Mouse (Mus musculus): ENCODE measurements at regions not wholly inside any gene's neighbourhood (a gene's known extent, or its start where the extent isn't known, plus 50 kb on each side); places are given as distances from the start of the nearest gene placed in this dataset.

DNA sequence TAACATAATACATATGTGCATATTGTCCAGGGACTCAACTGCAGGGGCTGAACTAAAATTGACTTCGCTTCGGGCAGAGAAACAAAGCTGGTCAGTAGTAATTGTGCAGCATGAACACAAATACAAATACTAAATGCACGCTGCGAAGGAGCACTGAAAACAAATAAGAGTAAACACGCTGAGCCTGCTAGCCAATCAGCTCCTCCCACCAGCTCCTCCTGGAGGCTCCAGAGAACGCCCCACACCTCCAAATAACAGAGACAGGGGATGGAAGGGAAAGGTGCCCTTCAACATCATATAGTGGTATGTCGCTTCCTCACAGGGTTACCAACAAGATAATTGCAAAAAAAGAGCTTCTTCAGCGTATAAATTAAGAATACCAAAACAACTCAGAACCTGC, 159.6 kb downstream of the Gm11361 start:
- H3K27ac ChIP-seq, result peak overlapping the region; percentile 85
- H3K9me3 ChIP-seq (replicated peaks; ENCODE audit: low read length), result no peaks in the 10 kb centered on the region
- TF ChIP-seq CTCF (IDR thresholded peaks at IDR 0.05; ENCODE audit: low read depth), result no peak
- no peaks in the 10 kb centered on the region for H3K27me3 ChIP-seq (ENCODE audit: insufficient read depth, low read length)
- DNase-seq (ENCODE audit: low spot score), result peak; percentile 31
- H3K4me3 ChIP-seq (replicated peaks; ENCODE audit: low read depth, low read length), result no peak overlapping the region
- H3K36me3 ChIP-seq (ENCODE audit: insufficient read depth, low read length), result no peaks in the 10 kb centered on the region
- peak overlapping the region; percentile 50 for H3K4me2 ChIP-seq (ENCODE audit: low read length)
- H3K4me1 ChIP-seq (replicated peaks; ENCODE audit: insufficient read depth, low read length), result peaks cover 11% of the 10 kb centered on the region; the same call in 1 of the 2 replicates
- H3K9ac ChIP-seq (ENCODE audit: low read depth, low read length), result no peak overlapping the region
- 32% methylated on average over 8 of the region's 8 CpGs for WGBS
- ATAC-seq (replicated peaks; ENCODE audit: low FRiP score, low read depth), result no peak

DNA sequence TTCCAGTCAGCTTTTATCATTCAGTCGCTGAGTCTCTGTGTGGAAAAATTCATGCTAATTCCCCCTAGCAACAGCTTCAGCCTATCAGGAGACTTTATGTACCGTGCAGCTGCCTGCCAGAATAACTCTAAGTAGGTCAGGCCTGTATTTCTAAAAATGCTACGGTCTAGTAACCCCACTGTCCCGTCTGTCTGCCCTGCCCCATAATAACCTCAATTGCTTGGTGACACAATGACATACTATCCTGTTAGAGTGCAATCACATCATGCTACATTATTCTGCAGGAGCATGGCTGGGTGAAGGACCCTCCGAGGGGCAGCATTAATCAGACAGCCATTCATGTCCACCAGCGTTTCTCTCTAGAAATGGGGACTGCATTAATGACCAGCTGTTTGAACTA, 158.9 kb downstream of the Gm11361 start:
- Histone ChIP-seq H3K4me3 (replicated peaks; ENCODE audit: low read depth, low read length) (no peak overlapping the region), H3K9ac (ENCODE audit: low read depth, low read length) (no peak overlapping the region), H3K9me3 (replicated peaks; ENCODE audit: low read length) (no peaks in the 10 kb centered on the region), H3K4me2 (ENCODE audit: low read length) (peak overlapping the region; percentile 50), H3K27me3 (ENCODE audit: insufficient read depth, low read length) (no peaks in the 10 kb centered on the region), H3K36me3 (ENCODE audit: insufficient read depth, low read length) (no peaks in the 10 kb centered on the region), H3K27ac (peak overlapping the region; percentile 85), H3K4me1 (replicated peaks; ENCODE audit: insufficient read depth, low read length) (peaks cover 11% of the 10 kb centered on the region; the same call in 1 of the 2 replicates)
- ATAC-seq (replicated peaks; ENCODE audit: low FRiP score, low read depth) (peak; percentile 80), DNase-seq (ENCODE audit: low spot score) (peak; percentile 95)
- 9% methylated on average over 6 of the region's 6 CpGs for WGBS
- TF ChIP-seq CTCF (IDR thresholded peaks at IDR 0.05; ENCODE audit: low read depth), result no peak

DNA sequence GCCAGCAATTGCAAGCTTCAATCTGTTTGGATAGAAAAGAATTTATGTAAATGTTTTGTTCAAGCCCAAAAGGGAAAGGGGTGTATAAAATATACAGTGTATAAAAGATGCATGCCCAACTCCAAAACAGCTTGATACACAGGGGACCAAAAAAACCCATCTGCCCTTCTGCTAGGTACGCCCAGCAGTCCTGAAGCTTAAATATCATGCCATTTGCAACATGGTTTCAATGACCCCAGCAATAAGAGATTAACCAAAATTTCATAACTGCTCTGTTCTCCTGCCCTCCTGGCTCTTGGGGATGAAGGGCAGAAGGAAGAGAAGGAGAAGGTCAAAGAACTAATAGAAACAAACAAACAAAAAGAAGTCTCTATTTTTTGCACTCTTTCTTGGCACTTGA, 158.4 kb downstream of the Gm11361 start:
- WGBS, result 64% methylated on average over 1 of the region's 1 CpGs
- ATAC-seq (replicated peaks; ENCODE audit: low FRiP score, low read depth) (no peak), DNase-seq (ENCODE audit: low spot score) (no peak)
- Histone ChIP-seq H3K4me2 (ENCODE audit: low read length) (peak overlapping the region; percentile 24; the same call in 1 of the 2 replicates), H3K9me3 (replicated peaks; ENCODE audit: low read length) (no peaks in the 10 kb centered on the region), H3K4me1 (replicated peaks; ENCODE audit: insufficient read depth, low read length) (peaks cover 11% of the 10 kb centered on the region; the same call in 1 of the 2 replicates), H3K36me3 (ENCODE audit: insufficient read depth, low read length) (no peaks in the 10 kb centered on the region), H3K4me3 (replicated peaks; ENCODE audit: low read depth, low read length) (no peak overlapping the region), H3K27me3 (ENCODE audit: insufficient read depth, low read length) (no peaks in the 10 kb centered on the region), H3K9ac (ENCODE audit: low read depth, low read length) (no peak overlapping the region), H3K27ac (peak overlapping the region; percentile 85; the same call in 1 of the 2 replicates)
- TF ChIP-seq CTCF (IDR thresholded peaks at IDR 0.05; ENCODE audit: low read depth), result no peak

DNA sequence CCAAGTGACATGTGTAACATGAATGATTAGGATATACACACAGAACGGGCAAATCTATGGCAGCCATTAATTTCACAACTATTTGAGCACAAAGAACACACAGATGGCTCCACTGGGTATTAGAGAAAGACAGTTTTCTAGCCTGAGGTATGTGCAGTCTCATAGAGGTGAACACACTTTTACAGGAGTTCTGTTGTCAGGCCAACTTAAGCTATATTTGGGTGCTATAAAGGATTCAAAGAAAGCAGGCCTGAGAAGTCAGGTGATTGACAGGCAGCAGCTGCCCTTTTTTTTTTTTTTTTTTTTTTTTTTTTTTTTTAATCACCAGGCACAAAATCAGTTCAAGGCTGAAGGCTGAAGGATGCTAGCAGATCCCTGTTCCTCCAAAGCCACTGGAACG, 153.0 kb downstream of the Gm11361 start:
- H3K36me3 ChIP-seq (ENCODE audit: insufficient read depth, low read length), result no peaks in the 10 kb centered on the region
- 67% methylated on average over 2 of the region's 2 CpGs for WGBS

DNA sequence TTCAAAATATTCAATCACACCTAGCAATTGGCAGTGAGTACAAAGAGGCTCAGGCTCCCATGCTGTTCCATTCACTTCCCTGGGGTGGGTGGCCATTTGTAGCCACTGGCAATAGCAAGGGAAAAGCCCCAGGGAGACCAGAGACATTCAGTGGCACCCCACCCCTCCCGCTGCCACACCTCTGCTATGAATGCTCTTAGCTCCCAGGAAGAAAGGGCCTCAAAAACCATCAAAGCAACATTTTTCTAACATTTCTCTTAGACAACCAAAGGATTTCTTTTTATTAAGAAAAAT, 152.2 kb downstream of the Gm11361 start:
- ATAC-seq (replicated peaks; ENCODE audit: low FRiP score, low read depth) (no peak), DNase-seq (ENCODE audit: low spot score) (no peak)
- H3K4me1 ChIP-seq (replicated peaks; ENCODE audit: insufficient read depth, low read length), result no peaks in the 10 kb centered on the region
- TF ChIP-seq CTCF (IDR thresholded peaks at IDR 0.05; ENCODE audit: low read depth), result no peak
- H3K27me3 ChIP-seq (ENCODE audit: insufficient read depth, low read length), result no peaks in the 10 kb centered on the region
- H3K27ac ChIP-seq, result no peak overlapping the region
- no peaks in the 10 kb centered on the region for H3K9me3 ChIP-seq (replicated peaks; ENCODE audit: low read length)
- no peaks in the 10 kb centered on the region for H3K36me3 ChIP-seq (ENCODE audit: insufficient read depth, low read length)
- WGBS, result 72% methylated on average over 1 of the region's 1 CpGs
- no peak overlapping the region for H3K9ac ChIP-seq (ENCODE audit: low read depth, low read length)
- H3K4me2 ChIP-seq (ENCODE audit: low read length), result no peak overlapping the region
- no peak overlapping the region for H3K4me3 ChIP-seq (replicated peaks; ENCODE audit: low read depth, low read length)

More for the DNA sequence above, 153.0 kb downstream of the Gm11361 start:
- no peaks in the 10 kb centered on the region for H3K9me3 ChIP-seq (replicated peaks; ENCODE audit: low read length)
- no peak overlapping the region for H3K27ac ChIP-seq
- no peak for DNase-seq (ENCODE audit: low spot score)
- no peak overlapping the region for H3K4me3 ChIP-seq (replicated peaks; ENCODE audit: low read depth, low read length)
- no peak overlapping the region for H3K9ac ChIP-seq (ENCODE audit: low read depth, low read length)
- no peak for ATAC-seq (replicated peaks; ENCODE audit: low FRiP score, low read depth)
- no peaks in the 10 kb centered on the region for H3K27me3 ChIP-seq (ENCODE audit: insufficient read depth, low read length)
- no peak overlapping the region for H3K4me2 ChIP-seq (ENCODE audit: low read length)
- H3K4me1 ChIP-seq (replicated peaks; ENCODE audit: insufficient read depth, low read length), result no peaks in the 10 kb centered on the region
- TF ChIP-seq CTCF (IDR thresholded peaks at IDR 0.05; ENCODE audit: low read depth), result no peak

DNA sequence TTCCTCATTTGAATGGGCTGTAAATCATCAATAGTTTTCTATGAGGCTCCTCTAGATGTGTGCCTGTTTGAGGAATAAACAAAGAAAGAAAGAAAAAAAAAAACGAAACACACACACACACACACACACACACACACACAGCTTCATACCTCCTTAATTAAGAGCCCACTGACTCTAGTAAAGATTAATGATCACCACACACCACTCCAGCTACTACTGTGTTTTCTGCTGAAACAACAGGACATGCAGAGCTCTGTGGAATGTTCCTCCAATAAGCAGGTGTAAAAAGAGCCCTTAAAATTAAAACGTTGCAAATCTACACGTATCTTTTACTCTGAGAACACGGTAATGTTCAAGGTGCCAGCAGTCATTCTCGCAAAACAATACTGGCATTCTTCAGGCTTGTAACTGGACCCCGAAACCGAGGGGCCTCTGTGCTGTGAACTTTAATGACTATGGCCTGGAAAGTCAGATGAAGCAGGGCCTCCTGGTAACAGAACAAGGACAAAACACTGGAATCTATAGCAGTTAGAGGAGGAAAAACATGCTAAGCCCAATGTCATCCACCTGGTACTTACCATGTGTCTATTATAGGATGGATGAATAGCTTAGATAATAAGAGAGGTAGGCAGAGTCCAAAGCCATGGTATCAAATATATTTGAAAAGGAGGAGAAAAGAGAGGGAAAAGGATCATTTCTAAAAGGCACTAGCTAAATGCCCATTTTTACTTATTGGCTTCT, 151.7 kb downstream of the Gm11361 start:
- ATAC-seq (replicated peaks; ENCODE audit: low FRiP score, low read depth) (no peak), DNase-seq (ENCODE audit: low spot score) (peak; percentile 38)
- Histone ChIP-seq H3K27me3 (ENCODE audit: insufficient read depth, low read length) (no peaks in the 10 kb centered on the region), H3K36me3 (ENCODE audit: insufficient read depth, low read length) (no peaks in the 10 kb centered on the region), H3K9me3 (replicated peaks; ENCODE audit: low read length) (no peaks in the 10 kb centered on the region), H3K27ac (no peak overlapping the region), H3K4me1 (replicated peaks; ENCODE audit: insufficient read depth, low read length) (no peaks in the 10 kb centered on the region), H3K4me2 (ENCODE audit: low read length) (no peak overlapping the region), H3K4me3 (replicated peaks; ENCODE audit: low read depth, low read length) (no peak overlapping the region), H3K9ac (ENCODE audit: low read depth, low read length) (no peak overlapping the region)
- no peak for TF ChIP-seq CTCF (IDR thresholded peaks at IDR 0.05; ENCODE audit: low read depth)
- WGBS, result 19% methylated on average over 7 of the region's 7 CpGs
